Mouse (Mus musculus) adrenal gland, adult 10 weeks (tissue): Measurements from ENCODE around the gene Cbx5. TPM values are rescaled to one million over a fixed set of nuclear protein-coding genes. Genes with fewer than 3 reads are reported as not detected.

ENCODE experiments used
- polyA plus RNA-seq: library from polyadenylated mRNA; stranded (reverse); fragments of 350-450 nt; fragmentation: Illumina TruSeq; extraction: RNeasy Lipid Tissue Mini Kit (QIAGEN cat#74804); gene quantifications from one replicate; pipeline ENCODE4 v1.2.3, GENCODE M21; 2014; ENCODE audit warnings: low read depth, low replicate concordance

Gene Cbx5
- 121 TPM for polyA plus RNA-seq

GRCm38 (mm10) chr15:103239685-103240159 is at the start of gene Cbx5:
Gene Cbx5, minus strand, starts transcription at chr15:103239816.

GRCm38 (mm10) chr15:103272419-103273279 is 33.0 kb upstream of the Cbx5 start, which contains the start of gene Copz1:
Gene Copz1, plus strand, starts transcription at chr15:103272714.

GRCm38 (mm10) chr15:103257790-103258728 is 18.4 kb upstream of the Cbx5 start, which contains the start of gene Nfe2:
Gene Nfe2, minus strand, starts transcription at chr15:103258403.

GRCm38 (mm10) chr15:103240160-103241028 is 778 bp upstream of the Cbx5 start, which contains the start of gene Hnrnpa1:
Gene Hnrnpa1, plus strand, starts transcription at chr15:103240432.

GRCm38 (mm10) chr15:103167042-103167615 is 72.5 kb downstream of the Cbx5 start, which contains the start of gene Smug1:
Gene Smug1, minus strand, starts transcription at chr15:103167092.

Other genes starting within 250 kb of the Cbx5 start
- 65.7 TPM for gene Hoxc8, start 249.2 kb downstream of the Cbx5 start, polyA plus RNA-seq
- 48.2 TPM for gene Hoxc6, start 241.6 kb downstream of the Cbx5 start, polyA plus RNA-seq
- 12.9 TPM for gene Hoxc4, start 220.9 kb downstream of the Cbx5 start, polyA plus RNA-seq
- gene Smug1, start 72.7 kb downstream of the Cbx5 start, polyA plus RNA-seq = 10.0 TPM
- gene Hnrnpa1, start 616 bp upstream of the Cbx5 start, polyA plus RNA-seq = 348 TPM
- not detected for gene Nfe2, start 18.6 kb upstream of the Cbx5 start, polyA plus RNA-seq
- 93.5 TPM for gene Copz1, start 32.9 kb upstream of the Cbx5 start, polyA plus RNA-seq
- not detected for gene Gpr84, start 70.8 kb upstream of the Cbx5 start, polyA plus RNA-seq
- gene Zfp385a, start 100.3 kb upstream of the Cbx5 start, polyA plus RNA-seq = not detected
- 2.2 TPM for gene Itga5, start 126.9 kb upstream of the Cbx5 start, polyA plus RNA-seq
- not detected for gene Gtsf1, start 190.7 kb upstream of the Cbx5 start, polyA plus RNA-seq
- not detected for gene Gtsf2, start 208.7 kb upstream of the Cbx5 start, polyA plus RNA-seq
- 4.3 TPM for gene Nckap1l, start 214.0 kb upstream of the Cbx5 start, polyA plus RNA-seq